Mouse (Mus musculus): ENCODE results near the gene Atp1a2. TPM values are rescaled to one million over a fixed set of nuclear protein-coding genes. Genes with fewer than 3 reads are reported as not detected.

Atp1a2 gene
- polyA plus RNA-seq, 1 experiment from 2014 or later, result 2.0 TPM

DNA sequence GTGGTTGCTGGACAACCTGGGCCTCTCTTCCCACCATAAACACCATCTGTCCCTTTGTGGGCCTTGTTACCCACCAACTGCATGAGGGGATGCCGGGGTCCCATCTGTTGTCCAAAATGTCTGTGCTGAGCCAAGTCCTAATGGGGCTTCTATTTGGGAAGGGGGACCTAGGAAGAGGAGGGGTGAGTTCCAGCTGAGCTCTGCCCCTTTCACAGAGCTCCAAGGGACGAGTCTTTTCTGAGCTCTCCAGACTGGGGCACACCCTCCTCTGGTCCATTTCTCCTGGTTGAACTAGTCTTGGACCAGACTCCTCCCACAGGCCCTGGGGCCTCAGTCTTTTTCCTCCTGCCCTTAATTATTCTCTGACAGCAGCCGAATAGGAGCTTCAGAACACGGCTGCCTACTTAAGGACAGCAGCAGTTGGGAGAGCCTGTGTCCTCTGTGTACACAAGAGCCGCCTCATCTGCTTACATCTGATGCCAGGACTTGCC is 22.1 kb upstream of the Atp1a2 start:
- Histone ChIP-seq H3K36me3 (replicated peaks) (peaks cover 55% of the 10 kb centered on the region), H3K27ac (peak overlapping the region; percentile 54; the same call in 1 of the 2 replicates)

DNA sequence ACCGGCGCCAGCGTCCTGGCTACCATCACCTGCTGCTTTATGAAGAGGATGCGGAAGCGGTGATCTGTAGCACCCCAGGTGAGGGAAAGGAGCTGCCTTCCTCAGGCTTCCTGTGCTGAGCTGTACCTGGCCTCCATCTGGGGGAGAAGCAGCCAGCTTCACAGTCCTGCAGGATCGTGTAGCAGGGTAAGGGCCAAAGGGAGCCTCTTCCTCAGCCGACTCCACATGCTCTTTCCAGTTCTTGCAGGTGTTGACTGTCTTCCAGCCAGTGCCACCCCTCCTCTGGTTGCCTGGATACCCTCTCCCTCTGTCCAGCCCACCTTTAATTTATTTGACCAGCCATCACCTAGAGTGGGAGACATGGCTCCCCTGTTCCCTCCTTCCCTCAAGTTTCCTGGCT is 21.5 kb upstream of the Atp1a2 start:
- H3K4me1 ChIP-seq, result peaks cover 77% of the 10 kb centered on the region
- H3K9me3 ChIP-seq, result no peaks in the 10 kb centered on the region
- H3K4me3 ChIP-seq, result no peak overlapping the region
- H3K36me3 ChIP-seq (replicated peaks), result peaks cover 55% of the 10 kb centered on the region
- no peak for DNase-seq (ENCODE audit: extremely low spot score, low spot score)
- peak overlapping the region; percentile 54 for H3K27ac ChIP-seq
- WGBS, result 91% methylated on average over 7 of the region's 7 CpGs
- H3K27me3 ChIP-seq (ENCODE audit: poor library complexity, severe bottlenecking), result peaks cover 49% of the 10 kb centered on the region

More for the DNA sequence above, 22.1 kb upstream of the Atp1a2 start:
- Histone ChIP-seq H3K27me3 (ENCODE audit: poor library complexity, severe bottlenecking) (peaks cover 55% of the 10 kb centered on the region), H3K4me1 (peaks cover 77% of the 10 kb centered on the region), H3K9me3 (no peaks in the 10 kb centered on the region), H3K4me3 (no peak overlapping the region)
- DNase-seq (ENCODE audit: extremely low spot score, low spot score), result no peak
- 44% methylated on average over 5 of the region's 5 CpGs for WGBS

DNA sequence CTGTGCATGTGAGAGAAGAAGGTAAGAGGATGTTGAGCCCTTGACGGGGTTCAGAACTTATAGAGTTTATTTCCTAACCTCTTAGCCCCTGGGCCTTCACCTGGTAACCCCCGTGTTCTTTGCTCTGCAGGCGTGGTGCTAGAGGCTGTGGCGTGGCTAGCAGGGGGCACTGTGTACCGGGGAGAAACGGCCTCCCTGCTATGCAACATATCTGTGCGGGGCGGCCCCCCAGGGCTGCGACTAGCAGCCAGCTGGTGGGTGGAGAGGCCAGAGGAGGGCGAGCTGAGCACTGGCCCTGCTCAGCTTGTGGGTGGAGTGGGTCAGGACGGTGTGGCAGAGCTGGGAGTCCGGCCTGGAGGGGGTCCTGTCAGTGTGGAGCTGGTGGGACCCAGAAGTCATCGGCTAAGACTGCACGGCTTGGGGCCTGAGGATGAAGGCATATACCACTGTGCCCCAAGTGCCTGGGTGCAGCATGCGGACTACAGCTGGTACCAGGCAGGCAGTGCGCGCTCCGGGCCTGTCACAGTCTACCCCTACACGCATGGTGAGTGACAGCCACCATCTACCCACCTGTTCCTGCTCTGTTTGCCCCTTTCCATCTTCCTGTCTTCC is 20.7 kb upstream of the Atp1a2 start:
- Histone ChIP-seq H3K9me3 (no peaks in the 10 kb centered on the region), H3K4me1 (peaks cover 78% of the 10 kb centered on the region), H3K27me3 (ENCODE audit: poor library complexity, severe bottlenecking) (peaks cover 53% of the 10 kb centered on the region), H3K27ac (peak overlapping the region; percentile 54; the same call in 1 of the 2 replicates), H3K4me3 (no peak overlapping the region), H3K36me3 (replicated peaks) (peaks cover 55% of the 10 kb centered on the region)
- WGBS, result 89% methylated on average over 19 of the region's 19 CpGs
- no peak for DNase-seq (ENCODE audit: extremely low spot score, low spot score)

DNA sequence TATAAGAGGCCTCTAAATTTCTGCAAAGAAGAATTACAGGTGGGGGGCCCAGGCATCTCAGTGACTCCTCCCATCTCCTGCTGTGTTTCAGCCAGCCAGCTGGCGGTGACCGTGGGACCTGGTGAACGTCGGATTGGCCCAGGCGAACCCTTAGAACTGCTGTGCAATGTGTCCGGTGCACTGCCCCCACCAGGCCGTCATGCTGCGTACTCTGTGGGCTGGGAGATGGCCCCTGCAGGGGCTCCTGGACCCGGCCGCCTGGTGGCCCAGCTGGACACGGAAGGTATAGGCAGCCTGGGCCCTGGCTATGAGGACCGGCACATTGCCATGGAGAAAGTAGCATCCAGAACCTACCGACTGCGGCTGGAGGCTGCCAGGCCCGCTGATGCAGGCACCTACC is 20.1 kb upstream of the Atp1a2 start:
- Histone ChIP-seq H3K9me3 (no peaks in the 10 kb centered on the region), H3K27ac (peak overlapping the region; percentile 54; the same call in 1 of the 2 replicates), H3K36me3 (replicated peaks) (peaks cover 55% of the 10 kb centered on the region), H3K4me3 (no peak overlapping the region), H3K4me1 (peaks cover 78% of the 10 kb centered on the region), H3K27me3 (ENCODE audit: poor library complexity, severe bottlenecking) (peaks cover 55% of the 10 kb centered on the region)
- DNase-seq (ENCODE audit: extremely low spot score, low spot score), result no peak
- 56% methylated on average over 15 of the region's 15 CpGs for WGBS

DNA sequence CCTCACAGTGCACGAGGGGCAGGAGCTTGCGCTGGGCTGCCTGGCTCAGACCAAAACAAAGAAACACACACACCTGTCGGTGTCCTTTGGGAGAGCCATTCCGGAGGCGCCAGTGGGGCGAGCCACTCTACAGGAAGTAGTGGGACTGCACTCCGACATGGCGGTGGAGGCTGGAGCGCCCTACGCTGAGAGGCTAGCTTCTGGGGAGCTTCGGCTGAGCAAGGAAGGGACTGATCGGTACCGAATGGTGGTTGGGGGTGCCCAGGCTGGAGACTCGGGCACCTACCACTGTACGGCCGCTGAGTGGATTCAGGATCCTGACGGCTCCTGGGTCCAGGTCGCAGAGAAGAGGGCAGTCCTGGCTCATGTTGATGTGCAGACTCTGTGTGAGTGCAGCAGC is 19.6 kb upstream of the Atp1a2 start:
- WGBS, result 58% methylated on average over 18 of the region's 18 CpGs
- peaks cover 55% of the 10 kb centered on the region for H3K36me3 ChIP-seq (replicated peaks)
- H3K4me3 ChIP-seq, result no peak overlapping the region
- H3K9me3 ChIP-seq, result no peaks in the 10 kb centered on the region
- peak overlapping the region; percentile 71 for H3K27ac ChIP-seq
- H3K27me3 ChIP-seq (ENCODE audit: poor library complexity, severe bottlenecking), result peaks cover 50% of the 10 kb centered on the region
- no peak for DNase-seq (ENCODE audit: extremely low spot score, low spot score)
- peaks cover 78% of the 10 kb centered on the region for H3K4me1 ChIP-seq

DNA sequence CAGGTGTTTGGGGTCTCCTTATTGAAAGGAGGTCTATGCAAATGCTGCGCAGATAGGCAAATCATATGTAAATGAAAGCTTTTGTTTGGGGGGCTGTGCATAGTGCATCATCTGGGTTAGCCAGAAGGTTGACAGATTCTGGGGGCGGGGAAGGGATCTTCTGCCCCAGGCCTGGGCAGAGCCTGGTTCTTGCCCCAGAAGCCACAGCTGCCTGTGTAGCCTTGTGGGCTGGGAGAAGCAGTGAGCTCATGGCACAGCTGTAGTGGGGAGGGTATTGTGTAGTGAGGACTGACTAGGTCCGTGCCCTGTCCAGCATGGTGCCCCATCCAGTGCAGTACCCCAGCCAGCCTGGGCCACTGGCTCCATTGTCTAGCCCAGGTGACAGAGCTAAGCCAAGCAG is 17.0 kb upstream of the Atp1a2 start:
- 78% methylated on average over 3 of the region's 3 CpGs for WGBS
- peak overlapping the region; percentile 91; the same call in 1 of the 2 replicates for H3K27ac ChIP-seq
- no peak for DNase-seq (ENCODE audit: extremely low spot score, low spot score)
- peaks cover 43% of the 10 kb centered on the region for H3K36me3 ChIP-seq (replicated peaks)
- H3K27me3 ChIP-seq (ENCODE audit: poor library complexity, severe bottlenecking), result peaks cover 43% of the 10 kb centered on the region
- H3K9me3 ChIP-seq, result no peaks in the 10 kb centered on the region
- H3K4me3 ChIP-seq, result no peak overlapping the region
- peaks cover 82% of the 10 kb centered on the region for H3K4me1 ChIP-seq

DNA sequence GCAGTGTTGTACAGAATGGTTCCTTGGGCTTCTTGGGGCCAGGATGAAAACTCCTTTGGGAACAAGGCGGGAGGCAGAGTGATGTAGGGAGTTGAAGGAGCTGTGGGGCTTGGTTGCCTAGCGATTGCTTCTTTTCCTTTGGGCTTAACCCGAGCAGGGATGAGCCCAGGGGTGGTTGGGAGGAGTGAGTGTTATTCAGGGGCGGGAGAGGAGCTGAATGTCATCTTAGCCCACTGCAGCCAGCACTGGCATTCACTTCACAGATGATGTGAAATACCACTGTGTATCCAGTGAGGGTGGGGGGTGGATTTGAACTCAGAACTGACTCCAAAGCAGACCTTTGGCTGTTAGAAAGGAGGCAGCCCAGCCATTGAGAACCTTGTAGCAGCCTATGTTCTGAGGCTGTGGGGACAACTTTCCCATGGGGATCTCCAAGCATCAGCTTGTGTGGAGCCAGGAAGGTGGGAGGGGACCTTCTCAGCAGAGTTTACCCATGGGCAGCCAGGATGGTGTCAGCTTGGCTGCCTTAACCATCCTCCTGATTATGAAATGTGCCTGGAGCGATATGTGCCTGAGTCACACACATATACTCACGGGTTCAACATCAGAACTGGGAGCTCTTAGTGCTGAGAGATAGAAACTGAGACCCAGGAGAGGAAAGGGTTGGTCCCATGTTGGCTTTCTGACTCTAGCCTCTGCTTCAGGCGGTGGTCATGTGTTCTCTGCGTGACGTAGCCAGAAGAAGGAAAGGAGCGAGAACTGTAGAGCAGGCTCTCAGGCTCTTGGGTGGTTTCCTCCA is 15.9 kb upstream of the Atp1a2 start:
- Histone ChIP-seq H3K27me3 (ENCODE audit: poor library complexity, severe bottlenecking) (peaks cover 41% of the 10 kb centered on the region), H3K36me3 (replicated peaks) (peaks cover 32% of the 10 kb centered on the region), H3K9me3 (no peaks in the 10 kb centered on the region), H3K4me1 (peaks cover 80% of the 10 kb centered on the region), H3K27ac (peak overlapping the region; percentile 91; the same call in 1 of the 2 replicates), H3K4me3 (peak overlapping the region; percentile 78)
- 70% methylated on average over 10 of the region's 10 CpGs for WGBS
- no peak for DNase-seq (ENCODE audit: extremely low spot score, low spot score)

DNA sequence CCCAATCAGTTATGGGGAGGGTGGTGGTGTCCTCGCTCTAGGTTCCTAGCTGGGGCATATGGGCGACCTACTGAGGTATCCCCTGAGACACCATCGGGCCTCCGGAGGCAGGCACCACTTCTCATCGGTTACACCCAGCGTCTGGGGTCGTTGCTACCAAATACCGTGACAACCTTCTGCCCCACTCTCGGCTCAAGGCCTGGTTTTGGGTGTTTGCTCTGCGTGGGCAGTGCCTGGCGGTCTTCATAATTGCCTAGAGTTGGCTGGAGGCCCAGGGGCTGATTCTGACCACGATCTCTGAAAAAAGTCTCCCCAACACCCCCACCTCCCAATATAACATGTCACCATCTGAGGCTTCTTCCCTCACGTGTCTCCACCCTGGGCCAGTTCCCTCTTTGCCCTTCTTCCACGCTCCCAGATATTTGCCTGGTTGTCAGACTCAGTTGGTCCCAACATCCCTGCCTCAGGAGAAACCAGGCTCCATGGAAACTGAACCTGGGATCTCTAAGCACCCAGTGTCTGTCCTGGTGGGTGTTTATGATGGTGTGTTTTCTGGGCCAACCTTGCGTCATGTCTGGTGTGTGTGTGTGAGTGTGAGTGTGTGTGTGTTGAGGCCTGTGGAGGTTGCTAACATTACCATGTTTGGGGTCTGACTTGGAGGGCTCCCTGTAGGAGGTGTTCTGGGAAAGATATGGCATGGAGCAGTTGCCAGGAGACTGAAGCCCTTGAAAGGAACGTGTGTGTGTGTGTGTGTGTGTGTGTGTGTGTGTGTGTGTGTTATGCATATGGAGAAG is 15.1 kb upstream of the Atp1a2 start:
- 22% methylated on average over 16 of the region's 16 CpGs for WGBS
- Histone ChIP-seq H3K27ac (peak overlapping the region; percentile 91), H3K27me3 (ENCODE audit: poor library complexity, severe bottlenecking) (peaks cover 32% of the 10 kb centered on the region), H3K4me3 (peak overlapping the region; percentile 78), H3K4me1 (peaks cover 77% of the 10 kb centered on the region), H3K9me3 (no peaks in the 10 kb centered on the region), H3K36me3 (replicated peaks) (peaks cover 24% of the 10 kb centered on the region)
- no peak for DNase-seq (ENCODE audit: extremely low spot score, low spot score)

DNA sequence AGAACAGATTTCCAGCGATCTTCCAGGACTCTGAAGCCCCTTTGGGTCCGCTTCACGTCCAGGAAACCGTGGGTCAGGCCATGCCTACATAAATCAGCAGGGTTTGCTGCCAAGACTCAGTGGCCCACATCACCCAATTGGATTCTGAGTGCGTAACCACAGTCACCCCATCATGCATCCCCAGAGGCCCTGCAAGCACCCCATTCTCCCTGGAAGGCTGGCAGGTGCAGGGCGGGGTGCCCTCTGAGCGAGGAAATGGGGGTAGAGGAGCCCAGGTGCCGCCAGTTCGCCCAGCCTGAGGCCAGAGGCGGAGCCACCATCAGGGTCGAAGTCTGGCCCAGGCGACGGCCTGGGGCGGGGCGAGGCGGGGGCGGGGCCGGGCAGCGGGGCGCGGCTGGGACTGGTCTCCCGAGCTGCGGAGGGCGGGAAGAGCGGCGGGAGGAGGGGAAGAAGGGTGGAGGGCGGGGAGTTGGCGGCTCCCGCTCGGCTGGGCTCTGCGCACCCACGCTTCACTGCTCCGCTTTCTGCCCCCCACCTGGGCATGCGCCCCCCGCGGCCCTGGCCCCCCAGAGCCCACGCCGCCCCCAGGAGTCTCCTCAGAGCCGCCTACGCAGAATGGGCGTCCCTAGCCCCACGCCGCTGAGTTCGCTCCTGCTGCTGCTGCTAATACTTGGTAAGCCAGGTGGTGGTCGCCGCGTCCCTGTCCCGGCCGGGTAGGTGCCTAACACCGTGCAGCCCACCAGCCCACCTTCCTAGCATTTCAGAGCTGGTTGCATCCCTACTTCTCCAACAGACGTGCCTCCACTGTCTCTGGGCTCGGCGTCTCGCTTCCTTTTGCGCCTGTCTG is 14.3 kb upstream of the Atp1a2 start:
- Histone ChIP-seq H3K4me3 (peak overlapping the region; percentile 78), H3K36me3 (replicated peaks) (peaks cover 15% of the 10 kb centered on the region), H3K9me3 (no peaks in the 10 kb centered on the region), H3K27ac (peak overlapping the region; percentile 91), H3K4me1 (peaks cover 74% of the 10 kb centered on the region), H3K27me3 (ENCODE audit: poor library complexity, severe bottlenecking) (peaks cover 24% of the 10 kb centered on the region)
- DNase-seq (ENCODE audit: extremely low spot score, low spot score), result peak; percentile 88
- under 1% methylated on average over 44 of the region's 55 CpGs for WGBS

DNA sequence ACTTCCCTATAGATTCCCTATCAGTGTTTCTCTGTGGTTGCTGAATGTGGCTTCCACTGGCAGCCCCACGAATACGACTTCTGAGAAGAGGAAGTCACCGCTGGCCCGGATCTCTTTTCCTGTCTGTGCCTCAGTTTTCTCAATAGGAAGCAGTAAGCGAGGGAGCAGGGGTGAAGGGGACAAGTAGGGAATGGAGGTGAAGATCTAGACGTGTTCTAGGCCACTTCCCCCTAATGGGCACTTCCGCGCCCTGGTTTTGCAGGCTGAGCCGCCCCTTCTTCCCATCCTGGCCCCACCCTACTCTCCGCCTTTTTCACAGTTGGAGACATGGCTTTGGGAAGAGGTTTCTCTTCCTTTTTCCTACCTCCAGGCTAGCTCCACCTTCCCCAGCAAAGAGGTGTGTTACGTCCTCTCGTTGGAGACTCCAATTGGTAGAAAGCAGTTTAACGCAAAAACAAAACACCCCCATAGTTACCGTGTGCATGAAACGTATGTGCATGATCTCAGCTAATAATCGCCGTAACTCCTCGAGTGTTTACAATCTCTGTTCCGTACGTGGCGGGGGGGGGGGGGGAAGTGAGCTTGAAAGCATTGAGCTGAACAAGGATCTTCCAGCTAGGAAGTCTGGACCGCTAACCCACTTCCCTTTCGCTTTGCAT is 13.5 kb upstream of the Atp1a2 start:
- 7% methylated on average over 23 of the region's 23 CpGs for WGBS
- Histone ChIP-seq H3K9me3 (no peaks in the 10 kb centered on the region), H3K4me1 (peaks cover 71% of the 10 kb centered on the region), H3K4me3 (peak overlapping the region; percentile 78), H3K27me3 (ENCODE audit: poor library complexity, severe bottlenecking) (peaks cover 23% of the 10 kb centered on the region), H3K36me3 (replicated peaks) (peaks cover 8% of the 10 kb centered on the region), H3K27ac (peak overlapping the region; percentile 91)
- no peak for DNase-seq (ENCODE audit: extremely low spot score, low spot score)

DNA sequence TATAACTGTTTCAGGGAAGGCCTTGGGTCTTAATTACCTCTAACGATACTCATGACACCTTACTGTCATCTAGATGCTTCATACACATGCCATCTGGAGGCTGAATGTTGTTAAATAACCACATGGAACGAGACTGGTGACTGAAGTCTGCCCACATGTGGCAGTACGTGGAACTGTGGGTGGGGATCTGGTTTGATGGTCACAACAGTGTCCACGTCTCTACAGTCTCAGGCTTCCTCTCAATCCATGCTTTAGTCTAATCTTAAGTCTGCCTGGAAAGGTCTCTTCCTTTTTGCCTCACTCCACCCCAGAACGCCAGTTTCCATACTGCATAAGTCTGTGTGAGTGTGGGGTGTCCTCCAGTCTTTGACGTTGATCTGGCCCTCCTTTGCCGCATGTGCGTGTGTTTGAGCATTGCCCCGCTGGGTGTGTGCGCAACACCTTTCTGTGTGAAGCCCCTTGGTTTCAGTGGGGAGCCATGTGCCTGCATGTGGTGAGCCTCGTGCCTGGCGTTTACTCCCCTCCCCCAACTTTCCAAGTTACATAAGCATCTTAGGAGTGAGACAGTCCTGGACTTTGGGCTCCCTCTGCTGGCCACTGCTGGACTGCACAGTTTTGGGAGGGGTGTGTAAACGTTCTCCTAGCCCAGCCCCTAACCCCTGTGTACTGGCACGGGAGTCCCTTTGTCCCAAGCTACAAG is 12.0 kb upstream of the Atp1a2 start:
- peaks cover 23% of the 10 kb centered on the region for H3K27me3 ChIP-seq (ENCODE audit: poor library complexity, severe bottlenecking)
- peak; percentile 95 for DNase-seq (ENCODE audit: extremely low spot score, low spot score)
- H3K9me3 ChIP-seq, result no peaks in the 10 kb centered on the region
- peak overlapping the region; percentile 94 for H3K27ac ChIP-seq
- no peaks in the 10 kb centered on the region for H3K36me3 ChIP-seq (replicated peaks)
- peak overlapping the region; percentile 47 for H3K4me3 ChIP-seq
- WGBS, result 5% methylated on average over 14 of the region's 14 CpGs
- H3K4me1 ChIP-seq, result peaks cover 71% of the 10 kb centered on the region

Data from forebrain, embryonic 10.5 days (tissue).